Mouse (Mus musculus) MEL (cell line): ENCODE measurements at regions not wholly inside any gene's neighbourhood (a gene's known extent, or its start where the extent isn't known, plus 50 kb on each side); places are given as distances from the start of the nearest gene placed in this dataset.

ENCODE experiments used
- DNase-seq: peaks from one replicate; pipeline ENCODE4 v3.0.0; 2011; ENCODE audit warnings: low read depth, low spot score
- H3K27ac ChIP-seq: 2 replicates; pipeline ENCODE4 v1.5.1; 2012; ENCODE audit warnings: low read depth, mild to moderate bottlenecking, control low read depth, low read length, moderate library complexity; ENCODE audit not compliant: control insufficient read depth
- H3K27me3 ChIP-seq, 2 experiments: fragments of 150-350 bp in 1 of 2; sonication (generic) in 1 of 2; 2 replicates each; pipeline ENCODE4 v1.6.1; 2012; ENCODE audit warnings: low read length in 2 of 2, mild to moderate bottlenecking in 2 of 2, improper control_type of control experiment in 1 of 2, moderate library complexity in 1 of 2; ENCODE audit not compliant: insufficient read depth in 2 of 2, control insufficient read depth in 1 of 2
- H3K36me3 ChIP-seq, 2 experiments: 2 replicates each; pipeline ENCODE4 v1.6.1; 2012 to 2014; ENCODE audit warnings: low read length in 2 of 2, improper control_type of control experiment in 1 of 2, inconsistent platforms in 1 of 2, mild to moderate bottlenecking in 1 of 2; ENCODE audit not compliant: insufficient read depth in 2 of 2, control insufficient read depth in 1 of 2
- H3K4me1 ChIP-seq, 2 experiments: fragments of 150-350 bp in 1 of 2; sonication (generic) in 1 of 2; 2 replicates each; pipeline ENCODE4 v1.6.1; 2012; ENCODE audit warnings: low read length in 2 of 2, improper control_type of control experiment in 1 of 2, mild to moderate bottlenecking in 1 of 2; ENCODE audit not compliant: insufficient read depth in 2 of 2, control insufficient read depth in 1 of 2
- H3K4me3 ChIP-seq, 2 experiments: fragments of 150-350 bp in 1 of 2; sonication (generic) in 1 of 2; 2 replicates each; pipeline ENCODE4 v1.5.1; 2012; ENCODE audit warnings: low read depth in 2 of 2, low read length in 2 of 2, mild to moderate bottlenecking in 2 of 2, moderate library complexity in 2 of 2, control low read depth in 1 of 2, improper control_type of control experiment in 1 of 2; ENCODE audit not compliant: control insufficient read depth in 1 of 2, insufficient read depth in 1 of 2
- H3K79me2 ChIP-seq: 2 replicates; pipeline ENCODE4 v1.6.1; 2012; ENCODE audit warnings: mild to moderate bottlenecking, low read length, moderate library complexity; ENCODE audit not compliant: control insufficient read depth, poor library complexity, insufficient read depth
- H3K9ac ChIP-seq: 2 replicates; pipeline ENCODE4 v1.6.1; 2012; ENCODE audit warnings: low read depth, mild to moderate bottlenecking, control low read depth, low read length, moderate library complexity; ENCODE audit not compliant: control insufficient read depth, poor library complexity, severe bottlenecking
- H3K9me3 ChIP-seq: fragments of 150-350 bp; sonication (generic); replicated peaks from 2 replicates; pipeline ENCODE4 v1.6.1; 2012; ENCODE audit warnings: mild to moderate bottlenecking, low read length, improper control_type of control experiment, moderate library complexity; ENCODE audit not compliant: insufficient read depth
- CTCF ChIP-seq, 3 experiments: IDR thresholded peaks in 2 of 3; conservative IDR thresholded peaks in 1 of 3; 2 replicates each; pipeline ENCODE4 v1.5.1; 2011 to 2012; ENCODE audit warnings: low read length in 3 of 3, low read depth in 2 of 3, mild to moderate bottlenecking in 2 of 3, improper control_type of control experiment in 1 of 3, inconsistent platforms in 1 of 3, mixed read lengths in 1 of 3, moderate library complexity in 1 of 3; ENCODE audit not compliant: control insufficient read depth in 1 of 3, insufficient read depth in 1 of 3, poor library complexity in 1 of 3, severe bottlenecking in 1 of 3
- E2F4 ChIP-seq: IDR thresholded peaks from 2 replicates; pipeline ENCODE4 v1.6.1; 2011; ENCODE audit warnings: low read depth, low read length, improper control_type of control experiment, borderline replicate concordance
- ELF1 ChIP-seq: IDR thresholded peaks from 2 replicates; pipeline ENCODE4 v1.6.1; 2014; ENCODE audit warnings: low read depth, mild to moderate bottlenecking, inconsistent platforms, low read length, improper control_type of control experiment, moderate library complexity
- EP300 ChIP-seq, 2 experiments: IDR thresholded peaks; 2 replicates each; pipeline ENCODE4 v1.6.1; 2011; ENCODE audit warnings: improper control_type of control experiment in 2 of 2, low read length in 2 of 2, low read depth in 1 of 2, mild to moderate bottlenecking in 1 of 2
- ETS1 ChIP-seq: IDR thresholded peaks from 2 replicates; pipeline ENCODE4 v1.6.1; 2012; ENCODE audit warnings: low read depth, mild to moderate bottlenecking, inconsistent platforms, low read length, improper control_type of control experiment, moderate library complexity
- GABPA ChIP-seq: IDR thresholded peaks from 2 replicates; pipeline ENCODE4 v1.6.1; 2012; ENCODE audit warnings: low read depth, mild to moderate bottlenecking, inconsistent platforms, low read length, improper control_type of control experiment, moderate library complexity
- HCFC1 ChIP-seq: IDR thresholded peaks from 2 replicates; pipeline ENCODE4 v1.6.1; 2012; ENCODE audit warnings: low read depth, mild to moderate bottlenecking, inconsistent platforms, low read length, improper control_type of control experiment, moderate library complexity
- JUND ChIP-seq: IDR thresholded peaks from 2 replicates; pipeline ENCODE4 v1.6.1; 2011; ENCODE audit warnings: low read depth, mild to moderate bottlenecking, improper control_type of control experiment, low read length
- KAT2A ChIP-seq: conservative IDR thresholded peaks from 2 replicates; pipeline ENCODE4 v1.6.1; 2012; ENCODE audit warnings: low read depth, low read length, improper control_type of control experiment, inconsistent platforms
- MAX ChIP-seq: IDR thresholded peaks from 2 replicates; pipeline ENCODE4 v1.6.1; 2011; ENCODE audit warnings: low read length, improper control_type of control experiment
- MAZ ChIP-seq: IDR thresholded peaks from 2 replicates; pipeline ENCODE4 v1.6.1; 2012; ENCODE audit warnings: low read depth, mild to moderate bottlenecking, inconsistent platforms, low read length, improper control_type of control experiment
- MEF2A ChIP-seq: IDR thresholded peaks from 2 replicates; pipeline ENCODE4 v1.6.1; 2014; ENCODE audit warnings: low read depth, mild to moderate bottlenecking, inconsistent platforms, low read length, improper control_type of control experiment; ENCODE audit not compliant: poor library complexity, insufficient replicate concordance, severe bottlenecking; ENCODE audit errors: extremely low read depth
- MXI1 ChIP-seq: IDR thresholded peaks from 2 replicates; pipeline ENCODE4 v1.6.1; 2011; ENCODE audit warnings: mild to moderate bottlenecking, low read depth, low read length, improper control_type of control experiment
- MYB ChIP-seq: IDR thresholded peaks from 2 replicates; pipeline ENCODE4 v1.6.1; 2011; ENCODE audit warnings: mild to moderate bottlenecking, low read depth, low read length, improper control_type of control experiment
- MYC ChIP-seq: IDR thresholded peaks from 2 replicates; pipeline ENCODE4 v1.6.1; 2011; ENCODE audit warnings: low read depth, mild to moderate bottlenecking, low read length, improper control_type of control experiment, moderate library complexity
- NELFE ChIP-seq: IDR thresholded peaks from 2 replicates; pipeline ENCODE4 v1.6.1; 2011; ENCODE audit warnings: low read depth, low read length, improper control_type of control experiment
- RAD21 ChIP-seq: IDR thresholded peaks from 2 replicates; pipeline ENCODE4 v1.6.1; 2011; ENCODE audit warnings: mild to moderate bottlenecking, low read depth, low read length, improper control_type of control experiment
- SMC3 ChIP-seq: IDR thresholded peaks from 2 replicates; pipeline ENCODE4 v1.6.1; 2011; ENCODE audit warnings: low read depth, low read length, improper control_type of control experiment
- TCF12 ChIP-seq: IDR thresholded peaks from 2 replicates; pipeline ENCODE4 v1.6.1; 2014; ENCODE audit warnings: low read depth, mild to moderate bottlenecking, inconsistent platforms, low read length, improper control_type of control experiment, moderate library complexity
- USF2 ChIP-seq, 2 experiments: IDR thresholded peaks; 2 replicates each; pipeline ENCODE4 v1.6.1; 2011 to 2012; ENCODE audit warnings: improper control_type of control experiment in 2 of 2, low read length in 2 of 2, borderline replicate concordance in 1 of 2, inconsistent platforms in 1 of 2, low read depth in 1 of 2, mild to moderate bottlenecking in 1 of 2; ENCODE audit not compliant: insufficient read depth in 1 of 2
- ZC3H11A ChIP-seq: IDR thresholded peaks from 2 replicates; pipeline ENCODE4 v1.6.1; 2012; ENCODE audit warnings: low read depth, mild to moderate bottlenecking, inconsistent platforms, low read length, improper control_type of control experiment
- ZKSCAN1 ChIP-seq: IDR thresholded peaks from 2 replicates; pipeline ENCODE4 v1.6.1; 2012; ENCODE audit warnings: low read depth, mild to moderate bottlenecking, inconsistent platforms, low read length, improper control_type of control experiment, moderate library complexity
- ZMIZ1 ChIP-seq: IDR thresholded peaks from 2 replicates; pipeline ENCODE4 v1.6.1; 2012; ENCODE audit warnings: low read depth, mild to moderate bottlenecking, inconsistent platforms, low read length, improper control_type of control experiment, moderate library complexity
- ZNF384 ChIP-seq: IDR thresholded peaks from 2 replicates; pipeline ENCODE4 v1.6.1; 2012; ENCODE audit warnings: low read depth, mild to moderate bottlenecking, inconsistent platforms, low read length, improper control_type of control experiment

GRCm38 (mm10) chr1:145138452-145139266 is 363.4 kb upstream of the Rgs18 start (continued):
- TF ChIP-seq KAT2A, result peak; percentile 42; the same call in 1 of the 2 replicates
- peak; percentile 56; the same call in 1 of the 2 replicates for TF ChIP-seq MAX
- TF ChIP-seq MYB, result peak; percentile 72
- peak; percentile 66; the same call in 1 of the 2 replicates for TF ChIP-seq MYC
- TF ChIP-seq ZC3H11A, result no peak
- no peak for TF ChIP-seq E2F4
- no peak for TF ChIP-seq GABPA
- TF ChIP-seq JUND, result peak; percentile 62; the same call in 1 of the 2 replicates
- TF ChIP-seq NELFE, result no peak
- TF ChIP-seq MEF2A, result peak; percentile 81; the same call in 1 of the 2 replicates
- TF ChIP-seq USF2 (IDR thresholded peaks at IDR 0.05; ENCODE audit: borderline replicate concordance in 1 of 2, insufficient read depth in 1 of 2, low read depth in 1 of 2, low read length in 2 of 2), result no peak
- peak; percentile 46; the same call in 1 of the 2 replicates for TF ChIP-seq ZNF384
- TF ChIP-seq TCF12, result peak; percentile 99
- peak; percentile 72 for TF ChIP-seq MXI1
- peak; percentile 29; the same call in 1 of the 2 replicates for TF ChIP-seq SMC3
- TF ChIP-seq EP300 (IDR thresholded peaks at IDR 0.05; ENCODE audit: low read depth in 1 of 2, low read length in 2 of 2), result peak; percentile 100
- no peak for TF ChIP-seq CTCF (IDR thresholded peaks at IDR 0.05 in 2 of 3, conservative IDR thresholded peaks at IDR 0.05 in 1 of 3; ENCODE audit: control insufficient read depth in 1 of 3, insufficient read depth in 1 of 3, low read depth in 2 of 3, low read length in 3 of 3, poor library complexity in 1 of 3, severe bottlenecking in 1 of 3)

- Histone ChIP-seq H3K79me2 (no peaks in the 10 kb centered on the region), H3K9ac (no peak overlapping the region), H3K36me3 (no peaks in the 10 kb centered on the region), H3K4me1 (no peaks in the 10 kb centered on the region), H3K4me3 (no peak overlapping the region), H3K9me3 (no peaks in the 10 kb centered on the region), H3K27me3 (no peaks in the 10 kb centered on the region), H3K27ac (no peak overlapping the region)
- DNase-seq, result no peak
- peak; percentile 22; the same call in 1 of the 2 replicates for TF ChIP-seq ZC3H11A
- no peak for TF ChIP-seq ELF1
- TF ChIP-seq MAZ, result no peak
- TF ChIP-seq MYB, result no peak
- TF ChIP-seq SMC3, result peak; percentile 35
- no peak for TF ChIP-seq ZKSCAN1
- TF ChIP-seq MAX, result no peak
- no peak for TF ChIP-seq ETS1
- no peak for TF ChIP-seq ZMIZ1
- no peak for TF ChIP-seq HCFC1
- TF ChIP-seq CTCF (IDR thresholded peaks at IDR 0.05 in 2 of 3, conservative IDR thresholded peaks at IDR 0.05 in 1 of 3; ENCODE audit: control insufficient read depth in 1 of 3, insufficient read depth in 1 of 3, low read depth in 2 of 3, low read length in 3 of 3, poor library complexity in 1 of 3, severe bottlenecking in 1 of 3), result peak in 1 of 3 experiments; percentile 27; a peak in 2 of 6 replicates
- no peak for TF ChIP-seq ZNF384
- peak; percentile 36 for TF ChIP-seq RAD21
Measured at GRCm38 (mm10) chr1:145131020-145131419, 355.8 kb upstream of the Rgs18 start.
